Mouse (Mus musculus) G1E (cell line): Measurements from ENCODE around the gene Golga4.

Source experiments
- CTCF ChIP-seq: IDR thresholded peaks from 2 replicates; pipeline ENCODE4 v1.5.1; 2012; ENCODE audit warnings: low read depth, low read length, inconsistent platforms, mixed read lengths
- GATA1 ChIP-seq: IDR thresholded peaks from 2 replicates; pipeline ENCODE4 v1.6.1; 2012; ENCODE audit warnings: borderline replicate concordance, low read length, inconsistent platforms, mixed read lengths
- GATA2 ChIP-seq: IDR thresholded peaks from 2 replicates; pipeline ENCODE4 v1.6.1; 2012; ENCODE audit warnings: low read depth, low read length, inconsistent platforms, borderline replicate concordance
- POLR2AphosphoS5 ChIP-seq: IDR thresholded peaks from 2 replicates; pipeline ENCODE4 v1.6.1; 2012; ENCODE audit warnings: low read depth, low read length, inconsistent platforms; ENCODE audit not compliant: insufficient replicate concordance
- TAL1 ChIP-seq: conservative IDR thresholded peaks from 2 replicates; pipeline ENCODE4 v1.6.1; 2012; ENCODE audit warnings: low read depth, low read length, inconsistent platforms, mixed read lengths

DNA sequence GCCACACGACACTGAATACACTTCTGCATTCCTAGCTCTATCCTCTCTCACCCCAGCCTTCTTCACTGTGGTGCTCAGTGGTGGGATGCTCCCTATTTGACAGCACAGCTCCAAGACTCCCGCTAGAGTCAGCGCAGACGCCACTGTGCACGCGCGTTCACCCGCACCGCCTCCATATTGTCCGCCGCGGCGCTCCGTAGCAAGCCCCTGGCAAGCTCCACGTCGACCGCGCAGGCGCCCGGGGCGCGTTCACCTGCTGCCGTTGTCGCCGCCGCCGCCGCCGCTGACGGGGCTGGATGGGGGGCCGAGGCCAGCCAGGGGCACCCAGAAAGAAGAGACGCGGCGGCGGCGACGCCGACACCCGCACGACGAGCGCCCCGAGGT, at the start of gene Golga4:
- TF ChIP-seq TAL1 (no peak), GATA1 (no peak), CTCF (no peak), GATA2 (no peak), POLR2AphosphoS5 (no peak)
